Mouse (Mus musculus): ENCODE results near the gene Tnfaip6.

Gene Tnfaip6

DNA sequence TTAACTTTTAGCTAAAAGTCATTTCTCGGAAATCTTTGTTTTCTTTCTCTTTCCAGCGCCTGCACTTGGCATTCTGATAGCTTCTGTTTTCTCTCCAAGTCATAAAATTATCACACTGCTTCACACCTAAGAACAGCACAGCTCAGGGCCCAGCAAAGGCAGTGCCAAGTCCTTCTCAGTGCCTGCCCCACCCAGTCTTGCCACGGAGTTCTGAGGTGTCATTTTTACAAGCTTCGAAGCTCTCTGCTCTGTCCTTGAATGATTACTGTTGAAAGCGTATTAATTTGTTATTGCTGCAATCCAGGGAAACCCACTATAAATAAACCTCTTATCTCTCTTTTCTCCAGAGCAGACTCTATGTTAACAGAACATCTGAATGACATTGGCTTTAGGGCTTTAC is 15.7 kb downstream of the Tnfaip6 start:
- DNase-seq (ENCODE audit: low spot score): no peak

GRCm38 (mm10) chr2:52055616-52056015 is 17.8 kb downstream of the Tnfaip6 start:
- DNase-seq (ENCODE audit: low spot score): no peak

DNA sequence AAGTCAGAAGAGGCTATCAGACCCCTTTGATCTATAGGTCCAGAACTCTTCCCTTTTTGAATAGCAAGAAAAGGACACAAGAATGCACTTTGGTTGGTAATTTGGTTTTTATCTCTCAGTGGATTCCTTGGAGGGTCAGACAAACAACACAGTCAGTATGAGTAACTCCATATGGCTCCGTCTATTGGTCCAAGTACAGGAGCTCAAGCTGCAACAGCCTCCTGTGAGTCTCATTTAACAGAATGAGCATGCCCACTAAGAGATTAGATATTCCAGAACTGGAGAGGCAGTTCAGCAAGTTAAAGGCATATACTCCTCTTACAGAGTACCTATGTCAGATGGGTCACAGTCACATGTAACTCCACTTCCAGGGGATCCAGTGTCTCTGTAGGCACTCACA is 19.3 kb downstream of the Tnfaip6 start:
- DNase-seq (ENCODE audit: low spot score): no peak

GRCm38 (mm10) chr2:52057681-52058080 is 19.9 kb downstream of the Tnfaip6 start:
- no peak for DNase-seq (ENCODE audit: low spot score)

- no peak for DNase-seq (ENCODE audit: low spot score)
Measured at GRCm38 (mm10) chr2:52068641-52069040, 30.8 kb downstream of the Tnfaip6 start.

DNA sequence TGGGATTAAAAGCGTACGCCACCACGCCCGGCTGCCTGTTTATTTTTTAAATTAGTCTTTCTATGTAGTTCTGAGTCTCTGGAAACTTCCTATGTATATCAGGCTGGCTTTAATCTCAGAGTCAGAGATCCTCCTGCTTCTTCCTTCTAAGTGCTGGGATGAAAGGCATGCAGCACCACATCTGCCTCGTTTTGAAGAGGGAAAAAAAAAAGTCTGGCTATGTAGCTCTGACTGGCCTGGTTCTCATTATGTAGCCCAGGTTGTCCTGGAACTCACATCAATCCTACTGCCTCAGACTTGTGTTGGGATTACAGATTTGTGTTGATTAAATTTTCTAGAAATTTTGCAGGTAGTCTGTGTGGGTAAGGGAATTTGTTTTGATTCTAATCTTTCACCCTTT is 33.0 kb downstream of the Tnfaip6 start:
- no peak for DNase-seq (ENCODE audit: low spot score)

DNA sequence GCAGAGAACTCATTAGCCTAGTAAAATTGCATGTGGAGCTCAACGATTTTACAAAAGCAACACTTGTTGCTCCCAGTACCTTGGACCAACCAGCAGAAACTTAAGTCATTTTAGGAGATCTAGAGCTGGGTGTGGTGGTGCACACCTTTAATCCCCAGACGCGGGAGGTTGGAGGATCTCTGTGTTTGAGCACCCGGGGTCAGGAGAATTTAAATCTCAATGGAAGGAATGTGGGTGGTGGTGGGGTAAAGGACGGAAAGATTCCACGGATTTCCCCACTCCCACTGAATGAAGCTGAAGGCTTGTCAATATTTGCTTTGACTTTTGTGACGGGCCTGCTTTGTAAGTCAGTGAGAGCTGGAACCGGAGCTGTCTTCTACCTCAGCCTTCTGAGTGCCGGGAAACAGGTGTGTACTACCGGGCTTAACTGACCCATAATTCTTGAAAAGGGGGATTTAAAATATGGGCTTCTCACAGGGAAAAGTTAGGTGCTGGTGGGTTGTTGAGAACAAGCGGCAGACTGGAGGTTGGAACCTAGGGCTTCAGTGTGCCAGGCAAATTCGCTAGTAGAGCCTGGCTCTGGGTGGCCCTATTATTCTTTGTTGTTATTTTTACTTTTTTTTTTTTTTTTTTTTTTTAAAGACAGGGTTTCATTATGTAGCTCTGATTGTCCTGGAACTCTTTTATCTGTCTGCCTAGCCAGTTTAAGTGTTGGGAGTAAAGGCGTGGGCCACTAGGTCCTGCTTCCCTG is 33.6 kb downstream of the Tnfaip6 start:
- DNase-seq (ENCODE audit: low spot score): no peak

GRCm38 (mm10) chr2:52072065-52072490 is 34.3 kb downstream of the Tnfaip6 start:
- DNase-seq (ENCODE audit: low spot score): no peak

- DNase-seq (ENCODE audit: low spot score): peak; percentile 72
Measured at GRCm38 (mm10) chr2:52072491-52073140, 34.8 kb downstream of the Tnfaip6 start, which contains the start of gene Rif1. Gene Rif1 (plus strand): TSS chr2:52072832.

GRCm38 (mm10) chr2:52073141-52073904 is 35.5 kb downstream of the Tnfaip6 start:
- no peak for DNase-seq (ENCODE audit: low spot score)

DNA sequence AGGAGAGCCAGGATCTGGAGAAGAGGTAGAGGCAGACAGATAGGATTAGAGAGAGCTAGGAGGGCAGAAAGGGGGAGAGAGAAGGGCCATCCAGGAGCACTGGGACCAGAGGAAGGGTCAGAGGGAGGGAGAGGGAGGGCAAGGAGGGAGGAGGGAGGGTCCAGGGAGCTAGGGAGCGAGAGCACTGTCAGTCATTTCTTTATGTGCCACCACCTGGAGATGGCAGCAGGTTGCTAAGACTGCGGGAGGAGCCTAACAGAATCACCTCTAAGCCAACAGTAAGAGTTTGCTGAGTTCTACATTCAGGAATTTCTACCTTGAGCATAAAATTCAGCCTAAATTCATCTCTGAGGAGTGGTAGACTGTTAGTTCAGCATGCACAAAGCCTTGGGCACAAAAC is 40.9 kb downstream of the Tnfaip6 start:
- DNase-seq (ENCODE audit: low spot score): no peak

- no peak for DNase-seq (ENCODE audit: low spot score)
Measured at GRCm38 (mm10) chr2:52084013-52084412, 46.2 kb downstream of the Tnfaip6 start.

DNA sequence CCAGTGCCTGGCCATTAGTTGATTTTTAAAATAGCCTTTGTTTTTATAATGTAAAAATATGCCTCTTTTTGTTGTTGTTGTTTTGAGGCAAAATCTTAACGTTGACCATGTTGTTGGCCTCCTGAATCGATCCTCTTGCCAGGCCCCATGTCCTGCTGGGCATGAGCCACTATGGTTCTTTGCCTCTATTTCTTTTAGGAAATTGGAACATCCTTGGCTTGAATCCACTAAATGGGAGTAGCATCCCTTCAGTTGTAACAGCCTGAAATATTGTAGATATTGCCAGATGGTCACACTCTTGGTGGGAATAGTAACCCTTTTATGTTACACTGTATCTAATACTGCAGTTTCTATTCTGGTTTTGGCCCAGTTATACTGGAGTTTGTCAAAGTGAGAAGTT is 46.8 kb downstream of the Tnfaip6 start:
- DNase-seq (ENCODE audit: low spot score): no peak
